Mouse (Mus musculus) hindbrain, embryonic 16.5 days (tissue): Measurements from ENCODE around the gene 1700020N01Rik. TPM values are rescaled to one million over a fixed set of nuclear protein-coding genes. Genes with fewer than 3 reads are reported as not detected.

ENCODE experiments used
- ATAC-seq: fragments of 200-750 bp; cut with Nextera tagmentation; 2 replicates; pipeline ENCODE4 v1.8.0; 2017; ENCODE audit warnings: moderate TSS enrichment, moderate library complexity
- H3K27ac ChIP-seq: fragments of 300-500 bp; sonication (generic); 2 replicates; pipeline ENCODE4 v1.5.1; 2014; ENCODE audit warnings: low read depth, mild to moderate bottlenecking, control low read depth, low read length, moderate library complexity
- H3K27me3 ChIP-seq: fragments of 300-500 bp; sonication (generic); replicated peaks from 2 replicates; pipeline ENCODE4 v1.6.1; 2014; ENCODE audit warnings: low read length; ENCODE audit not compliant: control insufficient read depth, insufficient read depth
- H3K36me3 ChIP-seq: fragments of 300-500 bp; sonication (generic); 2 replicates; pipeline ENCODE4 v1.6.1; 2014; ENCODE audit warnings: mild to moderate bottlenecking, low read length, moderate library complexity, mixed read lengths; ENCODE audit not compliant: control insufficient read depth, insufficient read depth
- H3K4me1 ChIP-seq: fragments of 300-500 bp; sonication (generic); 2 replicates; pipeline ENCODE4 v1.6.1; 2014; ENCODE audit warnings: low read depth, low read length; ENCODE audit not compliant: control insufficient read depth, insufficient read depth
- H3K4me2 ChIP-seq: fragments of 300-500 bp; sonication (generic); 2 replicates; pipeline ENCODE4 v1.6.1; 2014; ENCODE audit warnings: mild to moderate bottlenecking, low read length, control low read depth, moderate library complexity
- H3K4me3 ChIP-seq: fragments of 300-500 bp; sonication (generic); 2 replicates; pipeline ENCODE4 v1.5.1; 2014; ENCODE audit warnings: mild to moderate bottlenecking, low read length, control low read depth, moderate library complexity
- H3K9ac ChIP-seq: fragments of 300-500 bp; sonication (generic); 2 replicates; pipeline ENCODE4 v1.6.1; 2014; ENCODE audit warnings: low read depth, mild to moderate bottlenecking, control low read depth, low read length, moderate library complexity
- H3K9me3 ChIP-seq: fragments of 300-500 bp; sonication (generic); 2 replicates; pipeline ENCODE4 v1.6.1; 2014; ENCODE audit warnings: mild to moderate bottlenecking, low read length, moderate library complexity; ENCODE audit not compliant: control insufficient read depth
- WGBS: fragments of 180-500 bp; shearing (Covaris S2); extraction: QIAGEN DNeasy Blood & Tissue Kit; methylation state at CpG from one replicate; pipeline ENCODE4 v1.1.7; 2014; 5-methylcytosine and 5-hydroxymethylcytosine counted together
- polyA plus RNA-seq: library from polyadenylated mRNA; unstranded; fragments of >200 nt; fragmentation: Nextera tagmentation; extraction: Ambion mirVana; gene quantifications from 2 replicates; pipeline ENCODE4 v1.2.1, GENCODE M21; 2015

The 1700020N01Rik gene
- not detected in 2 replicates for polyA plus RNA-seq

DNA sequence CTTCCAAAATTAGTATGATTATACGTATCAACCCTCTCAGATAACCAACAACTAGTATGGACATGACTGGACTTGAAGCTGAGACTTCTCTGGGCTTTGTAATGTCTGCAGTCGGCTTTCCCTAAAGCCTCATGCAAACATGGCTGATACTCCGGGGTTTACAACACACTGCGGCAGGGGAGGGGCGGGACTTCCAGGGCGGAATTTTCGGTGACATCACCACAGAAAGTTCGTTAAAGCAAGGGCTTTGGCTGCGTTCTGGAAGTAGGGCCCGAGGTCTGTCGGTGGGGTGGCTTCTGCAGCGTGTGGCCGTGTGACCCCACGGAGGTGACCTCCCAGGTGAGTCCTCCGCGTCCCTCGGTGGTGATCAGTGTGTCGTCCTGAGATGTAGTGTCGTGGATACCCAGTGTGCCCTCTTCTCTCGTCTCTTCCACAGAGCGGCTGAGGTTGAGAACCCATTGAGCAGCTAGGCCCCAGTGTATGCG lies at the start of gene 1700020N01Rik:
Gene 1700020N01Rik, plus strand, starts transcription at position 250 of the 485 bp plus-strand sequence.
- Histone ChIP-seq H3K4me3 (no peak within 1 kb of the TSS), H3K27me3 (no peaks in the 10 kb centered on the region), H3K4me1 (no peaks in the 10 kb centered on the region), H3K4me2 (no peak within 1 kb of the TSS), H3K9me3 (no peaks in the 10 kb centered on the region), H3K36me3 (no peaks in the 10 kb centered on the region), H3K9ac (no peak within 1 kb of the TSS), H3K27ac (no peak within 1 kb of the TSS)
- no peak for ATAC-seq
- 93% methylated on average over 22 of the region's 22 CpGs for WGBS

- H3K36me3 ChIP-seq = no peaks in the 10 kb centered on the region
- ATAC-seq = no peak
- H3K4me3 ChIP-seq = no peak overlapping the region
- no peak overlapping the region for H3K4me2 ChIP-seq
- no peaks in the 10 kb centered on the region for H3K4me1 ChIP-seq
- no peak overlapping the region for H3K9ac ChIP-seq
- H3K9me3 ChIP-seq = no peaks in the 10 kb centered on the region
- no peaks in the 10 kb centered on the region for H3K27me3 ChIP-seq
- WGBS = 52% methylated on average over 3 of the region's 3 CpGs
- no peak overlapping the region for H3K27ac ChIP-seq
Observed at GRCm38 (mm10) chr10:21543576-21544278, 49.2 kb upstream of the 1700020N01Rik start.

DNA sequence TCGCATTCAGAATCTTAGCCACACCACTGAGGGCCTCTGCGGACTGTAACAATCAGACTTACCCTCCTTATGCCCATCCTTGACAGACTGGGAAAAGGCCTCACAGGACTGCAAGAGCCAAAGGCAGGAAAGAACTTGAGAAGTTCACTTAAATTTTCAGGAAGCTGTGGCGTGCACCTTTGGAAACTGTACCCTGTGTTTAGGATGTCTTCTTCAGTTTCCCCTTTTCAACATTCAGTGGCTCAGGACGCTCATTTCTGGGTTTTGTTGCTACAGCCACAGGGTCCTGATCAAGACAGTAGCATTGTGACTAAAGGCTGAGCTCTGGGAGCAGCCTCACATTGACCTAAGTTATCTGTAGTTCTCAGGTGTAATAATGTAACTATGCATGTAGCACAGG lies 48.2 kb upstream of the 1700020N01Rik start:
- no peak for ATAC-seq
- H3K4me2 ChIP-seq = no peak overlapping the region
- H3K36me3 ChIP-seq = no peaks in the 10 kb centered on the region
- WGBS = 88% methylated on average over 4 of the region's 4 CpGs
- no peak overlapping the region for H3K27ac ChIP-seq
- no peak overlapping the region for H3K9ac ChIP-seq
- H3K4me3 ChIP-seq = no peak overlapping the region
- no peaks in the 10 kb centered on the region for H3K9me3 ChIP-seq
- no peaks in the 10 kb centered on the region for H3K4me1 ChIP-seq
- H3K27me3 ChIP-seq = no peaks in the 10 kb centered on the region

- H3K9ac ChIP-seq = no peak overlapping the region
- H3K36me3 ChIP-seq = no peaks in the 10 kb centered on the region
- WGBS = 34% methylated on average over 6 of the region's 6 CpGs
- H3K27me3 ChIP-seq = no peaks in the 10 kb centered on the region
- no peak overlapping the region for H3K4me2 ChIP-seq
- H3K4me1 ChIP-seq = no peaks in the 10 kb centered on the region
- ATAC-seq = no peak
- H3K9me3 ChIP-seq = no peaks in the 10 kb centered on the region
- H3K27ac ChIP-seq = no peak overlapping the region
- no peak overlapping the region for H3K4me3 ChIP-seq
Observed at GRCm38 (mm10) chr10:21545446-21545845, 47.5 kb upstream of the 1700020N01Rik start.

DNA sequence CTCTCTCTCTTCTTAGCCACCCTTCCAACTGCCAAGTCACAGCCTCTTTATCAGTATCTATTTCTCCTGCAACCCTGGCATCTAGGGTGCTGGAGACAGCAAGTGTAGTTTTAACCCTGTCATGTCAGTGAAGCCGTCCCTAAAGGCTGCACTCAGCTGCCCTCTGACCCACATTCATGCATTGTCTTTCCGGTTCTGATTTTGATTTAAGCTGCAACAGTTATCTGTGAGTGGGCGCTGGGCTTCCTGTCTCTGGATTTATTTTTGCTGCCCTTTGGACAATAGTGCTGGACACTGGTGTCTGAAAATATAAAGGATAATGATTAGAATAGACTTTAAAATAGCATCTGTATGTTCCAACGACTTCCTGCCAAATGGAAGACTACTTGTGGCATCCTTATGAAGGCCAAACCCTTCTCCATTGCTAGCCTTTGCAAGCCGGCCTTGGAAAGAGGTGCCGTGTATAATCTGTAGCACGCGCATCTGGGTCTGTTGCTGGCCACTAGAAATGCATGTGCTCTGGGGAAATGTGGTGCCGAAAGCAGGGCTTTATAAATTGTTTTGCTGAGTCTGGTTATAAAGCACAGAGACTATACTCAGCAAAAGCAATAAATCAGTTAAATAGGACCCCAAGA lies 44.0 kb upstream of the 1700020N01Rik start:
- no peak for ATAC-seq
- no peaks in the 10 kb centered on the region for H3K36me3 ChIP-seq
- no peaks in the 10 kb centered on the region for H3K4me1 ChIP-seq
- H3K4me2 ChIP-seq = no peak overlapping the region
- 74% methylated on average over 9 of the region's 9 CpGs for WGBS
- H3K27me3 ChIP-seq = no peaks in the 10 kb centered on the region
- H3K27ac ChIP-seq = no peak overlapping the region
- no peak overlapping the region for H3K9ac ChIP-seq
- H3K4me3 ChIP-seq = no peak overlapping the region
- no peaks in the 10 kb centered on the region for H3K9me3 ChIP-seq

GRCm38 (mm10) chr10:21552967-21553682 lies 39.8 kb upstream of the 1700020N01Rik start:
- 91% methylated on average over 8 of the region's 8 CpGs for WGBS
- H3K9me3 ChIP-seq = no peaks in the 10 kb centered on the region
- H3K27me3 ChIP-seq = no peaks in the 10 kb centered on the region
- no peaks in the 10 kb centered on the region for H3K4me1 ChIP-seq
- no peak overlapping the region for H3K9ac ChIP-seq
- H3K4me2 ChIP-seq = no peak overlapping the region
- no peaks in the 10 kb centered on the region for H3K36me3 ChIP-seq
- H3K27ac ChIP-seq = no peak overlapping the region
- ATAC-seq = no peak
- no peak overlapping the region for H3K4me3 ChIP-seq

DNA sequence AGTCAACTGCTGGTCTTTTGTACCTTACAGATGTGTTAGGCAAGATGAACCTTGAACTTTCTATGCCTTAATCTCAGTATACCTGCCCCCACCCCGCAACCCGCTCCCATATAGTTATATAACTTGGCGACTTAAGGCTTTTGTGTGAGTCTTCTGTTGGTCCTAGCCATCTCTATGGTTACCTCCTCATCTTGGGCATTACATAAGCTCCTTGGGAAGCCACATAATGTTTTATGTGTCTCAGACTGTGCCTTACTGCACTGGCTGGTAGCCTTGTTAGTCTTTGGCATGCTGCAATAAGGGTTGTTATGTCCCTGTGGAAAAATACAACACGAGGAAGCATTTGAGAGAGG lies 39.3 kb upstream of the 1700020N01Rik start:
- H3K4me3 ChIP-seq = no peak overlapping the region
- no peak for ATAC-seq
- no peaks in the 10 kb centered on the region for H3K9me3 ChIP-seq
- no peaks in the 10 kb centered on the region for H3K4me1 ChIP-seq
- no peak overlapping the region for H3K9ac ChIP-seq
- WGBS = 92% methylated on average over 4 of the region's 4 CpGs
- no peaks in the 10 kb centered on the region for H3K36me3 ChIP-seq
- H3K27ac ChIP-seq = no peak overlapping the region
- H3K4me2 ChIP-seq = no peak overlapping the region
- no peaks in the 10 kb centered on the region for H3K27me3 ChIP-seq

DNA sequence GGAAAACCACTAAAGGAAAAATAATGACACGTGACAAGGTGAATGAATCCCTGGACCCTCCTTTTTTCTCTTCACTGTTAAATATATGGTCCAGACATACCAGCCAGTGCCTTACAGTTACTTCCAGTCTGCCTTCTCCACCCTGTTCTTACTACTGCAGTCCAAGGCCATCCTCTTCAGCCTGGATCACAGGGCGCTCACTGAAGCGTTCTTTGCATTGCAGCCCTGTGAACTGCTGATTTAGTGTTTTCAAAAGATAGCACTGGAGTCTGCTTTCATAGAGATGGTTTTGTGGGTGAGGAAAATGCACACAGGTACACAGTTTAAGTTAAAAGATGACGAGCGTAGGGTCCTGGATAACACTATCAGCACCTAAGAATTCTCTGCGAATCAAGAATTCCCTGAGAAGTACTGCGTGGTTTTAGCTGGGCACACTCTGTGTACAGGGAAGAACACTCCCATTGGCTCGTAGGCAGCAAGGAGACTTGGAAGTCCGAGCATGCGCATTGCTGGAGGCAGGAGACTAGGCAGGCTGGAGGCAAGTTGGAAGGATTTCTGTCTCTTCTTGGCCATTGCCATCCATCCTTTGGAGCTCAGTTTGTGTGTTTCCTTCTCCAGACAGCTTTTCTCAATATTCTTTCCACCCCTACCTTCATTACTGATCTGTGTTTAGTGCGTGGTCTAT lies 37.9 kb upstream of the 1700020N01Rik start:
- no peak overlapping the region for H3K4me2 ChIP-seq
- WGBS = 84% methylated on average over 11 of the region's 11 CpGs
- no peak overlapping the region for H3K9ac ChIP-seq
- H3K27ac ChIP-seq = no peak overlapping the region
- H3K4me3 ChIP-seq = no peak overlapping the region
- H3K9me3 ChIP-seq = no peaks in the 10 kb centered on the region
- H3K27me3 ChIP-seq = no peaks in the 10 kb centered on the region
- no peaks in the 10 kb centered on the region for H3K4me1 ChIP-seq
- no peak for ATAC-seq
- H3K36me3 ChIP-seq = no peaks in the 10 kb centered on the region

- 56% methylated on average over 15 of the region's 15 CpGs for WGBS
- ATAC-seq = no peak
- H3K9ac ChIP-seq = no peak overlapping the region
- no peaks in the 10 kb centered on the region for H3K9me3 ChIP-seq
- no peak overlapping the region for H3K4me3 ChIP-seq
- H3K4me2 ChIP-seq = no peak overlapping the region
- no peaks in the 10 kb centered on the region for H3K27me3 ChIP-seq
- H3K36me3 ChIP-seq = no peaks in the 10 kb centered on the region
- no peaks in the 10 kb centered on the region for H3K4me1 ChIP-seq
- no peak overlapping the region for H3K27ac ChIP-seq
Observed at GRCm38 (mm10) chr10:21559769-21560168, 33.2 kb upstream of the 1700020N01Rik start.
